Mouse (Mus musculus) layer of hippocampus, postnatal 36 days (tissue): ENCODE data around the gene Bace1. TPM values are rescaled to one million over a fixed set of nuclear protein-coding genes. Genes with fewer than 3 reads are reported as not detected.

ENCODE experiments used
- DNase-seq, 2 experiments: peaks; one replicate each; pipeline ENCODE4 v3.0.0; 2022
- total RNA-seq, 2 experiments: library from RNA; stranded (reverse); gene quantifications; 2 replicates each; pipeline ENCODE4 v1.2.3; 2021

Gene Bace1
- total RNA-seq, 2 experiments from 2014 or later = 80.6 to 82.3 TPM

- DNase-seq = peak; percentile 10 to 18
Observed at GRCm38 (mm10) chr9:45905811-45906237, 67.4 kb downstream of the Bace1 start.

GRCm38 (mm10) chr9:45906355-45907077 lies 68.1 kb downstream of the Bace1 start, which contains the start of the genes Pcsk7 and Rnf214:
TSS of gene Pcsk7 (plus strand) at chr9:45906497.
TSS of gene Rnf214 (minus strand) at chr9:45906911.
- peak; percentile 87 to 88 for DNase-seq

- no peak for DNase-seq
Observed at GRCm38 (mm10) chr9:45907078-45907428, 68.7 kb downstream of the Bace1 start.

- no peak for DNase-seq
Observed at GRCm38 (mm10) chr9:45910995-45911394, 72.6 kb downstream of the Bace1 start.

DNA sequence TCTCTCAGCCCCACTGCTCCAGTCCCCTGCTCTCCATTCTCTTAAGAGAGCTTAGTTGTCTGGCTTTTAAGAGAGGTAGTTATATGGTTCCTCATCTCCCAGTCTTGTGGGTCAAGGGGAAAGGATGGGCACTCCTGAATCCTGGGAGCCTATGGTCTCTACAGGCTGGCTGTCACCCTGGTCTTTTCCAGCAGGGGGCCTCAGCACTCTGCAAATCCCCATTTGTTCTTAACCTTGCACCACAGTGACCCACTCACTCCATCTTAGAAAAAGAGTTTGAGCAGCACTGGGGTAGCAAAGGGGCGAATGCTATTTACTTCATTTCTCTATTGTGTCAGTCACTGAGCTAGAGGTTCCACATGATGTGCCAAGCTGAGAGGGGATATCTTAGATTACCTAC lies 73.3 kb downstream of the Bace1 start:
- DNase-seq = no peak

Other genes starting within 250 kb of the Bace1 start
- gene Cep164, start 9.9 kb upstream of the Bace1 start, total RNA-seq = 10 to 100 TPM; 11.0 to 12.9 TPM
- gene Pcsk7, start 67.9 kb downstream of the Bace1 start, total RNA-seq = 10 to 100 TPM; 23.3 to 25.3 TPM
- gene Rnf214, start 68.3 kb downstream of the Bace1 start, total RNA-seq = 10 to 100 TPM; 68.2 to 76.1 TPM
- 1 to 10 TPM; 7.8 to 9.3 TPM for gene Tagln, start 97.5 kb downstream of the Bace1 start, total RNA-seq
- gene Sidt2, start 116.7 kb downstream of the Bace1 start, total RNA-seq = 10 to 100 TPM; 77.5 to 82.1 TPM
- 100 to 1,000 TPM; 227 to 234 TPM for gene Pafah1b2, start 174.1 kb downstream of the Bace1 start, total RNA-seq
- gene Sik3, start 174.2 kb downstream of the Bace1 start, total RNA-seq = 100 to 1,000 TPM; 129 to 141 TPM